Mouse (Mus musculus) splenic B cell, adult 2 months (primary cell): ENCODE results near the gene Pde4d.

Experiments used
- DNase-seq: peaks from one replicate; pipeline ENCODE4 v3.0.0-alpha.2; 2011; ENCODE audit warnings: low read depth, low spot score
- H3K27me3 ChIP-seq: 2 replicates; pipeline ENCODE4 v1.6.1; 2012; ENCODE audit warnings: mild to moderate bottlenecking, low read length, moderate library complexity, mixed read lengths; ENCODE audit not compliant: control insufficient read depth, poor library complexity, insufficient read depth, severe bottlenecking
- H3K36me3 ChIP-seq: 2 replicates; pipeline ENCODE4 v1.6.1; 2012; ENCODE audit warnings: mild to moderate bottlenecking, low read length, moderate library complexity, mixed read lengths; ENCODE audit not compliant: control insufficient read depth, poor library complexity, insufficient read depth, severe bottlenecking

Gene Pde4d

DNA sequence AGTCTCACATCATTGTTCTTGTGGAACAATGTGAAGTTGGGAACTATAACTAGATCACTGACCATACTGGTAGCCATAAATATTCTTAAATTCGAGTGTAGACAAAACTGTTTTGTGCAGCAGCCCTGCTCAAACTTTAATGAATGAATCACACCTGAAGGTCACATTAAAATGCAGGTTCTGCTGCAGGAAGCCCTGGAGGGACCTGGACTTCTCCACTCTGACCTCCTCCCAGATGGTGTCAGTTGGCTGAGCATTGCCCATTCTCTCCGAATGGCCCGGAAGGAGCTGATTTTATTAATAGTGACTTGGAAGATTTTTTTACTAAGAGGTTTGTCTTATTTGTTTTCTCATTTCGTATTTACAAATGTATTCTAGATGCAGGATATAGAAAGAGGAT lies 624.3 kb downstream of the Pde4d start:
- Histone ChIP-seq H3K36me3 (no peaks in the 10 kb centered on the region), H3K27me3 (no peaks in the 10 kb centered on the region)
- DNase-seq, result no peak

- Histone ChIP-seq H3K27me3 (no peaks in the 10 kb centered on the region), H3K36me3 (no peaks in the 10 kb centered on the region)
- DNase-seq, result no peak
These were observed 642.9 kb downstream of the Pde4d start for GRCm38 (mm10) chr13:109092654-109093053.

- H3K36me3 ChIP-seq, result no peaks in the 10 kb centered on the region
These were observed 646.9 kb downstream of the Pde4d start for GRCm38 (mm10) chr13:109096654-109097053.

DNA sequence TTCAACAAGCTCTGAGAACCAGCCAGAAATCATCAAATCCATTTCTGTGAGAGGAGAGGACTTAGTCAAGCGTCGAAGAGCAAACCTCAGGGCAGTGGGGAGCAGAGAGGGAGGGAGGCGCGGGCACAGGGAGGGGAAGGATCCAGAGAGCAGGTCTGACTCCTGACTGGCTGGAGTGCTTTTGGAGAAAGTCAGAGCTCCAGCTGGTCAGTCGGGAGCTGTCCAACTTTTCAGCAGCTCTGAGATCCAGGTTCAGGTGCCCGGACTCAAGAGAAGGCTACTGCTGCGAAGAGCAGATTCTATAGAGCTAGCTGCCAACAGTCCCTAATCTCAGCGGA lies 666.2 kb downstream of the Pde4d start:
- Histone ChIP-seq H3K36me3 (no peaks in the 10 kb centered on the region), H3K27me3 (no peaks in the 10 kb centered on the region)
- no peak for DNase-seq

More at GRCm38 (mm10) chr13:109096654-109097053, 646.9 kb downstream of the Pde4d start:
- H3K27me3 ChIP-seq, result no peaks in the 10 kb centered on the region
- no peak for DNase-seq

DNA sequence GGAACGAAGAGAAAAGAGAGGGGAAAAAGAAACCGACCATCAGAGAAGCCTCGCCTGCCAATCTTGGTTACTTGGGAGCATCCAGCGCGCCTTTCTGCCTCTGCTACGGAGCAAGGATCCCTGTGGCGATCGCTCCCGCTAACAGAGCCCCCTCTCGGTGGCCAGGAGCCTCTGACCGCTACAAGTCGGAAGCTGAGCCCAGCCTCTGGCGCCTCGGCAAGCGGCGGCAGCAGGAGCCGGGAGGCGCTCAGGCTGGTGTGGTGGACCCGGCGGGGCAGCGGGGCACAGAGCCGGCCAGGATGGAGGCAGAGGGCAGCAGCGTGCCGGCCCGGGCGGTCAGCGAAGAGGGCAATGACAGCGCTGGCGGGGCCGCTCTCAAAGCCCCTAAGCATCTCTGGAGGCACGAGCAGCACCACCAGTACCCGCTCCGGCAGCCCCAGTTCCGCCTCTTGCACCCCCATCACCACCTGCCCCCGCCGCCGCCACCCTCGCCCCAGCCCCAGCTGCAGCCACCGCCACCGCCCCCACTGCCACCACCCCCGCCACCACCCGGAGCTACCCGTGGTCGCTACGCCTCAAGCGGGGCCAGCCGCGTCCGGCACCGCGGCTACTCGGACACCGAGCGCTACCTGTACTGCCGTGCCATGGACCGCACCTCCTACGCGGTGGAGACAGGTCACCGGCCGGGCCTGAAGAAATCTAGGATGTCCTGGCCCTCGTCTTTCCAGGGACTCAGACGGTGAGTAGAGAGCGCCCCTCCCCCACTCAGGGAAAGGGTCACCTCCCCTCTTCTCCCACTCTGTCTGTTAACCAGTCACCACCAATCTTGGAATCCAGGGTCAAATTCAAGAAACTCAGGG lies 666.8 kb downstream of the Pde4d start:
- Histone ChIP-seq H3K27me3 (no peaks in the 10 kb centered on the region), H3K36me3 (no peaks in the 10 kb centered on the region)
- DNase-seq, result no peak

DNA sequence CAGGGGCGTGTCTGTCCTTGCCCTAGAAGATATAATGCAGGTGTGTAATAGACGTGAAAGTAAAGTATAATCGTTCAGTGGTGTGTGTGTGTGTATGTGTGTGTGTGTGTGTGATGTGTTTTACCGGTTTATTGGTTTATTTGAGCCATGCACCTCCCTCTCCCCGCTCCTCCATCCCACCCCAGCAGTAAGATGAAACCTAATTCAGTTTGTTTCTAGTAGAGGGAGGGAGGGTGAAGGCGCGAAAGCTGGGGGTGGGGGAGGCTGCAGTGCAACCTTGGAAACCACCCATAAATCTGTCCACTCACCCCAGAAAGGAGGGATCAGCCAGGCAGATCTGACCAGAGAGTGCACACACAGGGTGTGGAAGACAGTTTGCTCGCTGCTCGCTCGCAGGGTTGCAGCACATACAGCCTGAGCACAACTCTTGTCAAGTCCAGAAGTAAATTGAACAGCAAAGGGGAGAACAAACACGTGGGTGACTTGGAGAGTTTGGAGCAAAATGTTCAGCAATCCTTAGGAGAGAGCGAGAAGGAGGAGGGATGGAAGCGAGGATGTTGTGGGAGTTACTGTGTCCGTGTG lies 667.6 kb downstream of the Pde4d start:
- no peak for DNase-seq
- Histone ChIP-seq H3K36me3 (no peaks in the 10 kb centered on the region), H3K27me3 (no peaks in the 10 kb centered on the region)

- no peak for DNase-seq
- H3K27me3 ChIP-seq, result no peaks in the 10 kb centered on the region
- no peaks in the 10 kb centered on the region for H3K36me3 ChIP-seq
These were observed 668.6 kb downstream of the Pde4d start for GRCm38 (mm10) chr13:109118296-109118800.

DNA sequence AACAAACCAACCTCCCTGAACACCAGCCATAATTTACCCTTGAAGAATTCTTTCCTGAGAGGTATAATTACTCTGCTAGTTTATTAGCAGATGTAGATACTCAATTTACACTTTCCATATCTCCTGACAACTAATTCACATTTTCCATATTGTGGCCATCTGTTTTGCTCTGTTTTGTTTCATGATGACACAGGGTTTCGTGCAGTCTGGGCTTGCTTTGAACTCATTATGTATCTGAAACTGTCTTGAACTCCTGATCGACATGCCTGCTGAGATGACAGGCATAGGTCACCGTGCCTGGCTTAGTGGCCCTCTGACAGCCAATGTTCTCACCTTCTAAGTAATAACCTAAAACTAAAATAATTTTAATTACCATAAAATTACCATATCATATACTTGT lies 672.1 kb downstream of the Pde4d start:
- DNase-seq, result no peak
- H3K27me3 ChIP-seq, result no peaks in the 10 kb centered on the region
- H3K36me3 ChIP-seq, result no peaks in the 10 kb centered on the region

DNA sequence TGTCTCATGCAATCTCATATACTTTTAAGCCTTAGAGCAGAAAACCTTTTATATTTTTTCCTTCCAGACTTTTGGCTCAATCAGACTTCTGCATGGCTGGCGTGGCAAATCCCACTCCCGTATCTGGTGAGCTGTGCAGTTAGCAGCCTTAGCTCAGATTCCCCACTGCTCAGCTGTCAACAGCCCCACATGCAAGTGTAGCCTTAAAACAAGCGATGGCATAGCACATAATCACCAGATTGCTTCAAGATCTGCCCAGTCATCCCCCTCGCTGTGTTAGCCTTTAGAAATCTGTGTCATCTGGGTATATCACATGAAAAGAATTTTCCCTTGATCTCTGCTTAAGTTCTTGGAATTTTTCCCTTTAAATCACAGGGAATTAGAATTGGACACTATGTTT lies 686.7 kb downstream of the Pde4d start:
- H3K27me3 ChIP-seq, result no peaks in the 10 kb centered on the region
- DNase-seq, result no peak
- H3K36me3 ChIP-seq, result no peaks in the 10 kb centered on the region

GRCm38 (mm10) chr13:109158703-109159102 lies 709.0 kb downstream of the Pde4d start:
- no peak for DNase-seq
- H3K36me3 ChIP-seq, result no peaks in the 10 kb centered on the region
- H3K27me3 ChIP-seq, result no peaks in the 10 kb centered on the region

- DNase-seq, result no peak
- Histone ChIP-seq H3K36me3 (no peaks in the 10 kb centered on the region), H3K27me3 (no peaks in the 10 kb centered on the region)
These were observed 719.0 kb downstream of the Pde4d start for GRCm38 (mm10) chr13:109168556-109169334.

DNA sequence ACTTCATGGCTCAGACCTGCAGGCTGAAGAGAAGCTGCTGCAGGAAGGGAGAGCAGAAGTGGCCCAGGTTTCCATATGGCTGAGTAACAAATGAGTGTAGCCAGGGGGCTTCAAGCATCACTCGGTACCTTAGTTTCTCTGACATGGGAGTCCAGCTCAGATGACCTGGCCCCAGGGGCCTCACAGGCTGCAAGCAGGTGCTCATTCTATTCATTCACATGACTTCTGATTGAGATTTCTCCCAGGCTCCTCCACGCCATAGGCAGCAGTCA lies 719.5 kb downstream of the Pde4d start:
- DNase-seq, result no peak
- no peaks in the 10 kb centered on the region for H3K36me3 ChIP-seq
- no peaks in the 10 kb centered on the region for H3K27me3 ChIP-seq

GRCm38 (mm10) chr13:109171688-109172087 lies 721.9 kb downstream of the Pde4d start:
- Histone ChIP-seq H3K27me3 (no peaks in the 10 kb centered on the region), H3K36me3 (no peaks in the 10 kb centered on the region)
- DNase-seq, result no peak

DNA sequence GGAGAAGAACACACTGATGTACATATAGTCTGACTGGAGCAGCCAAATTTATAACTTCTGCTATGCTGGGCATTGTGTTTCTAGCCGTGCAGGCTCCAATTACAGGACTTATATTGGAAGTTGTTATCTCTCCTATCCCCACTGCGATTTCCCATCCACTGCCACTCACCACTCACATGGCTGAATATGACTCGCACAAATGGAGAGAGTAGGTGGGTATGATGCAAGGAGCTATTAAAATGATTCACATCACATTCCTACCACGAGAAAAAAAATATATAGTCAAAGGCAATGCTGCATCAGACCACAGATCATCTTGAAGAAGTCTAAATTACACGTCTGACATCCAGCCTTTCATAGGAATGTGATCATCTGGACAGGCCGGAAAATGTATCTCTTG lies 725.5 kb downstream of the Pde4d start:
- no peaks in the 10 kb centered on the region for H3K27me3 ChIP-seq
- DNase-seq, result no peak
- no peaks in the 10 kb centered on the region for H3K36me3 ChIP-seq
